Mouse (Mus musculus): ENCODE data around the gene Idh2. TPM values are rescaled to one million over a fixed set of nuclear protein-coding genes. Genes with fewer than 3 reads are reported as not detected.

The Idh2 gene
- total and polyA plus RNA-seq, 2 experiments from 2014 or later: 152 to 161 TPM

DNA sequence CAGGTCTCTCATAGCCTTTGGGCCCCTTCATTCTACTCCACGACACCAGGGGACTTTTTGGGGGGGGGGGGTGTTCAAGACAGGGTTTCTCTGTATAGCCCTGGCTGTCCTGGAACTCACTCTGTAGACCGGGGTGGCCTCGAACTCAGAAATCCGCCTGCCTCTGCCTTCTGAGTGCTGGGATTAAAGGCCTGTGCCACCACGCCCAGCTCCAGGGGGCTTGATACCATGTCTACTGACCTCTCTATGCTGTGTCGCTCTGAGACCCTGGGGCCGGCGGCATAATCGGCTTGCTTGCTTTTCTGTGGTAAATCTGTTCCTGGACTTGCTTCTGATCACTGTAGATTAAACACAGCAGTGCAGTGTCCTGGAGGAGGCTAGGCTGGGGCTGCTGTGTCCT is 44.0 kb downstream of the Idh2 start:
- H3K9me3 ChIP-seq (ENCODE audit: low read length): no peaks in the 10 kb centered on the region
- H3K4me2 ChIP-seq (ENCODE audit: low read depth, low read length): no peak overlapping the region
- peaks cover 31% of the 10 kb centered on the region for H3K4me1 ChIP-seq (ENCODE audit: insufficient read depth, low read length)
- no peak for ATAC-seq
- H3K9ac ChIP-seq (replicated peaks; ENCODE audit: low read length): no peak overlapping the region
- DNase-seq (ENCODE audit: low spot score): no peak
- WGBS: 82% methylated on average over 9 of the region's 9 CpGs
- TF ChIP-seq CTCF (IDR thresholded peaks at IDR 0.05; ENCODE audit: low read depth): no peak
- no peak overlapping the region for H3K4me3 ChIP-seq (ENCODE audit: low read length)
- no peak overlapping the region for H3K27ac ChIP-seq
- no peaks in the 10 kb centered on the region for H3K36me3 ChIP-seq (ENCODE audit: insufficient read depth, low read length)
- no peaks in the 10 kb centered on the region for H3K27me3 ChIP-seq (ENCODE audit: insufficient read depth, low read length)

DNA sequence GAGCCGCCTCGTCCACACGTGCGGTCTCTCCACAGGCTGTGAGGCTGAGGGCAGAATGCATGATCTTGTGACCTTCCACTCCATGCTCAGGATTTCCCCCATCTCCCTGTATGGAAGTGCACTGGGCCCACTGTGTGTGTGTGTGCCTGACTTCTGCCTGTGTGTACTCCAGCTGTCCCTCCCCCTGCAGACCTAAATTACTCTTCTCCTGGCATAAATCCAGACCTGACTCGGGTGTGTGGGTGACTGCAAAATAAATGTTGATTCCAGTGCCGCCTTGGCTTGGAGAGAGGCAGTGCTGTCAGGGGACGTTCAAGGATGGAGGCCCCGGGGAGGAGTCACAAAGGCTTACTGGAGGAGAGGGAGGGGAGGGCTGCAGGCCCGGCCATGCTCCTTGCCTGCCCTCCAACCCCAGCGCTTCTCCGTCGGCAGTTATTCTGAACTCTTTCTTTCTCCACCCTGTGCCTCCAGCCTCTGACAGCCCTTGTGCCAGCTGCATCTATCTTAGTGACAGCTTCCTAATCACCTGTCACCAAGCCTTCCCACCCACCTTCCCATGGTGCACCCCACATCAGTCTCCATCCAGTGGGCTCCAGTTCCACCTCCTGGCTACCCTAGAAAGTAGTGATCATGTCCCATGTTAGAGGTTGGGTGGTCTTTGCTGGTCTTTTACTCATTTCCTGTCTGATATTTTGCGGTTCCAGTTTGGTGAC is 45.4 kb downstream of the Idh2 start:
- ATAC-seq (peak; percentile 76), DNase-seq (ENCODE audit: low spot score) (peak; percentile 82)
- Histone ChIP-seq H3K27ac (peak overlapping the region; percentile 68), H3K9ac (replicated peaks; ENCODE audit: low read length) (peak overlapping the region; percentile 28; the same call in 1 of the 2 replicates), H3K9me3 (ENCODE audit: low read length) (no peaks in the 10 kb centered on the region), H3K27me3 (ENCODE audit: insufficient read depth, low read length) (no peaks in the 10 kb centered on the region), H3K4me2 (ENCODE audit: low read depth, low read length) (no peak overlapping the region), H3K36me3 (ENCODE audit: insufficient read depth, low read length) (no peaks in the 10 kb centered on the region), H3K4me1 (ENCODE audit: insufficient read depth, low read length) (peaks cover 31% of the 10 kb centered on the region), H3K4me3 (ENCODE audit: low read length) (no peak overlapping the region)
- peak; percentile 16 for TF ChIP-seq CTCF (IDR thresholded peaks at IDR 0.05; ENCODE audit: low read depth)
- WGBS: 8% methylated on average over 13 of the region's 13 CpGs

DNA sequence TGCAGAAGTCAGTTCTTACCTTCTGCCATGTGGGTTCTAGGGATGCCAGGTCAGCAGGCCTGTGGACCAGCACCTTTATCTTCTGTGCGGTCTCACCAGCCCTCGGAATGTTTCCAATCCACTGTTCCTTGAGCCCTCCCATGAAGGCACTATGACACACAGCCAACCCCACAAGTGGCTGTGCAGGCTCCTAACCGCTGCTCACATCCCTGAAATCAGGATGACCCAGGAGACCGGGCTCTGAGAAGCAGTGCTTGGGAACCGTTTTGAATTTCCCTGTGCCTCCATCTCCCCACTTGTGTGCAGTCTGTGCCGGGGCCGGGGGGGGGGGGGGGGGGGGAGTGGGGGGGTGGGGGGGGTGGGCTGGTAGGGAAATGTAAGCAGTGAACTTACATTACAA is 46.9 kb downstream of the Idh2 start:
- Histone ChIP-seq H3K4me2 (ENCODE audit: low read depth, low read length) (no peak overlapping the region), H3K9me3 (ENCODE audit: low read length) (no peaks in the 10 kb centered on the region), H3K27me3 (ENCODE audit: insufficient read depth, low read length) (no peaks in the 10 kb centered on the region), H3K36me3 (ENCODE audit: insufficient read depth, low read length) (no peaks in the 10 kb centered on the region), H3K27ac (no peak overlapping the region), H3K9ac (replicated peaks; ENCODE audit: low read length) (no peak overlapping the region), H3K4me1 (ENCODE audit: insufficient read depth, low read length) (peaks cover 31% of the 10 kb centered on the region), H3K4me3 (ENCODE audit: low read length) (no peak overlapping the region)
- 43% methylated on average over 5 of the region's 7 CpGs for WGBS
- DNase-seq (ENCODE audit: low spot score) (no peak), ATAC-seq (no peak)
- no peak for TF ChIP-seq CTCF (IDR thresholded peaks at IDR 0.05; ENCODE audit: low read depth)

DNA sequence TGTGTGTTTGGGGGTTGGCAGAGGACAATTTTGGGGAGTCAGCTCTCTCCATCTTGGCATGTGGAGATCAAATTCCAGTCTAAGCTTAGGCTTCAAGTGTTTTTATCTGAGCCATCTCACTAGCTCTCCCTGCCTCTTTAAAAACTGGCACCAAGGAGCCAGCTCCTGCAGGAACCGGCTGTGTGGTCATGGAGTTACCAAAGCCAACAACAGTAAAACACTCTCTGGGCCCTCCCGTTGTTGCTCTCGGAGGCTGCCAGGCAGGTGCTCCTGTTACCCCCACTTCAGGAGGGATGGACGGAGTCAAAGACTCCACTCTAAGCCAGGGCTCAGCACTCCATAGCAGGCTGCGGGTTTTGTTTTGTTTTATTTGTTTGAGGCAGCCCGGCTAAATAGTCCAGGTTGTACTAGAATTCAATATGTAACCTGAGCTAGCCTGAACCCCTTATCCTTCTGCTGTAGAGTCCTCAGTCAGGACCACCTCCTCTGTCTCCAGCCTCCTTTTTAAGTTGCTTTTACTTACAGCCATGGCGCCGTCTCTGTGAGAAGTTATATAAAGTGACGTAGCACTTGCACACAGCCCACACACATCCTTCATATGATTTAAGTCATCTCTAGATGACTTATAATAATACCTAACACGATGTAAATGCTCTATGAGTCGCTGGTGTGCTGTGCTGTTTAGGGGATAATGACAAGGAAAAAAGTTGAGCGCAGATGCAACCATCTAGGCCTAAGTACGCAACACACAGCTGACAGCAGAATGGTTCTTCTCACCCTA is 48.3 kb downstream of the Idh2 start:
- no peaks in the 10 kb centered on the region for H3K36me3 ChIP-seq (ENCODE audit: insufficient read depth, low read length)
- ATAC-seq (no peak), DNase-seq (ENCODE audit: low spot score) (no peak)
- H3K9ac ChIP-seq (replicated peaks; ENCODE audit: low read length): no peak overlapping the region
- no peaks in the 10 kb centered on the region for H3K9me3 ChIP-seq (ENCODE audit: low read length)
- no peak for TF ChIP-seq CTCF (IDR thresholded peaks at IDR 0.05; ENCODE audit: low read depth)
- 74% methylated on average over 13 of the region's 13 CpGs for WGBS
- H3K4me2 ChIP-seq (ENCODE audit: low read depth, low read length): no peak overlapping the region
- H3K27me3 ChIP-seq (ENCODE audit: insufficient read depth, low read length): no peaks in the 10 kb centered on the region
- H3K4me1 ChIP-seq (ENCODE audit: insufficient read depth, low read length): peaks cover 20% of the 10 kb centered on the region
- H3K27ac ChIP-seq: no peak overlapping the region
- no peak overlapping the region for H3K4me3 ChIP-seq (ENCODE audit: low read length)

DNA sequence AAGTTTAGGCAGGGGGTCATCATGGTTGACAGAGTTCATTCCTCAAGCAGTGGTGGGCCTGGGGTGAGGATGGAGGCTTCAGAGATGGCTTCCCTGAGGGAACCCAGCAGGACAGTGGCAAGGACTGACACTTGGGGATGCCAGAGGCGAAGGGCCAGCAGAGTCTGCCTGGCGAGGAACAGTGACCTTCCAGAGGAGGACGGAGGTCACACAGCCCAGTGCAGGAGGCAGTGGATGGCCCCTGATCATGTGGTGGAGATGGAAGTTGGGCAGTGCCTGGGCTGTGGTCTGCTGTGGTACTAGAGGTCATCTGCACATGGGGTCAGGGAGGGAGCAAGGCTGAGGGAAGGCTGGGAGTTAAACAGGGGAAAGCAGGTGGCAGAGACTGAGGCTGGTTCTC is 49.9 kb downstream of the Idh2 start:
- 60% methylated on average over 3 of the region's 3 CpGs for WGBS
- DNase-seq (ENCODE audit: low spot score) (no peak), ATAC-seq (no peak)
- H3K36me3 ChIP-seq (ENCODE audit: insufficient read depth, low read length): no peaks in the 10 kb centered on the region
- H3K9ac ChIP-seq (replicated peaks; ENCODE audit: low read length): no peak overlapping the region
- no peak for TF ChIP-seq CTCF (IDR thresholded peaks at IDR 0.05; ENCODE audit: low read depth)
- H3K27me3 ChIP-seq (ENCODE audit: insufficient read depth, low read length): no peaks in the 10 kb centered on the region
- H3K9me3 ChIP-seq (ENCODE audit: low read length): no peaks in the 10 kb centered on the region
- H3K4me2 ChIP-seq (ENCODE audit: low read depth, low read length): no peak overlapping the region
- no peak overlapping the region for H3K4me3 ChIP-seq (ENCODE audit: low read length)
- peaks cover 14% of the 10 kb centered on the region for H3K4me1 ChIP-seq (ENCODE audit: insufficient read depth, low read length)
- no peak overlapping the region for H3K27ac ChIP-seq

DNA sequence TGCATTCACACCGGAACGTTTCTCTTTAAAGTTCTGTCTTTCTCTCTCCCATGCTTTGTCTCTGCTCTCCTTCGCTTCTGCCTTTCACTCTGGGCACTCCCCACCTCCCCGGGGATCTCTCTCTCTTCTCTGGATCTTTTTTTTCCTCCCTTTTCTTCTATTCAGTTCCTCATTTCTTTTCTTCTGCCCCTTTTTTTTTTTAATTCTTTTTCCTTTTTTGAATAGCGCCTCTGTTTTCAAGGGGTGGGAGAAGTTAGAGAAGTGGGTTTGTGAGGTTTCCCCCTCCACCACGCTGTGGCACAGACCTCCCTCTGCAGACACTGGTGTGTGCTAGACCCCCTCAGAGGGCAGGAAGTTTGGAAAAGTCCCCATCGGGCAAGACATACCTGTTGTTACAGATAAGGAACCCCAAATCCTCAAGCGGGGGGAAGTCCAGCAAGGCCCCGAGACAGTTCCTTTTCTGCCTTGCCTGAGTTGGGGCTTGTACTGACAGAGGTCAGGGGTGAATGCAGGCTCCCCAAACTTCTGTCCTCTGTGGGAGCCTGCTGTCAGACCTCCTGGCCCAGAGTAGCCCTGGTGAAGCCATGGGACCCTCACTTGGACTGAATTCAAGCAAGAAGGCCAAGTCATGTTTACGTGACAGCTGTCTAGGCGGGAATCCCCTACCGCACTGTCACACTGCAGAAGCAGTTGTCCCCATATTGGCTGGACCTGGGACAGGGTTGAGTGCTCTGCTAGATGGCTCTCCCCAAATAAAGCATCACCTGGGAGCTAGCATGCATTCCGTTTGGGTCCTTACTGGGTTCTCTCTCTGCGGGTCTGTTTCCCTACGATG is 51.1 kb downstream of the Idh2 start:
- no peaks in the 10 kb centered on the region for H3K27me3 ChIP-seq (ENCODE audit: insufficient read depth, low read length)
- DNase-seq (ENCODE audit: low spot score): no peak
- H3K36me3 ChIP-seq (ENCODE audit: insufficient read depth, low read length): no peaks in the 10 kb centered on the region
- WGBS: 41% methylated on average over 15 of the region's 15 CpGs
- H3K9me3 ChIP-seq (ENCODE audit: low read length): no peaks in the 10 kb centered on the region
- no peak for TF ChIP-seq CTCF (IDR thresholded peaks at IDR 0.05; ENCODE audit: low read depth)
- H3K4me3 ChIP-seq (ENCODE audit: low read length): no peak overlapping the region
- ATAC-seq: no peak
- no peak overlapping the region for H3K9ac ChIP-seq (replicated peaks; ENCODE audit: low read length)
- H3K4me2 ChIP-seq (ENCODE audit: low read depth, low read length): no peak overlapping the region
- H3K27ac ChIP-seq: no peak overlapping the region
- H3K4me1 ChIP-seq (ENCODE audit: insufficient read depth, low read length): peaks cover 5% of the 10 kb centered on the region
